Mouse (Mus musculus) heart, postnatal 14 days (tissue): ENCODE results near the gene Gpc5. TPM values are rescaled to one million over a fixed set of nuclear protein-coding genes. Genes with fewer than 3 reads are reported as not detected.
A peak's percentile ranks its signal among the peaks of the same experiment; 100 is the strongest.

Source experiments
- DNase-seq, 2 experiments: peaks; one replicate each; pipeline ENCODE4 v3.0.0; 2021 to 2022
- intact Hi-C: fragments of 180-260 bp; cut with DNase I; formaldehyde crosslinking; loops from one replicate; pipeline ENCODE4 v1.15.1; 2025
- total RNA-seq, 2 experiments: library from RNA; stranded (reverse); gene quantifications; 2 replicates each; pipeline ENCODE4 v1.2.3; 2021

The Gpc5 gene
- total RNA-seq, 2 experiments from 2014 or later = not detected

DNA sequence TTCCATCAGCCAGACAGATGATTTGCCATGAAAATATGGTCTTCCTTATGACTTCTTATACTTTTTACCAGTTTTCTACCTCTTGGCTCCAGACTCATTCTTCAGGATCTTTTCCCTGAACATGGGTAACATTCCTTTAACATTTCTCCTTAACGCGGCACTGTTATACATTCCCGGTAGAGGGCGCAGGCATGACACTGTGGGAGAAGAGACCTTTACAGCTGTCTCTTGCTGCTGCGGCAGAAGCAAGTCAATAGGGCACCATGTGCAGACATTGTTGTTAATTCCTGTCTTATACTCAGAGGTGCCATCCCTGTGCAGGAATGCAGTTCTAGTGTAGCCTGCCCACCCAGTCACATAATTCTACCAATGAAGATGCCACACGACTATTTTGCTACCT is 1115.0 kb downstream of the Gpc5 start:
- peak; percentile 8 to 39 for DNase-seq
- intact Hi-C loops = no loop called here

DNA sequence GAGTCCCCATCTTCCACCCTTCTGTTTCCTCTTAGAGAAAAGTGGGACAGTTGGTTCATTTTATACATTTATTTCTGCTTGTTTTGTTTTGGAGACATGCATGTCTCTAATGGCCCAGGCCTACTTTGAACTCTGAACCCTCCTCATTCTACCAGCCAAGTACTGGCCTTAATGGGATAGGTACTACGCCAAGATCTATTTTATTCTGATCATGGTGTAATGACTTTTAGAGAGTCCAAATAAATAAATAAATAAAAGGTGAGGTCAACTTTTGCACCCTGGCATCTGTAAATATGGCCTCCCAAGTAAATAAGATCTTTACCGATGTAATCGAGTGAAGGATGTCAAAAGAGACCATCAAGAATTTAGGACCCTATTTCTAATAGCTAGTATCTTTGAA is 1116.6 kb downstream of the Gpc5 start:
- DNase-seq = no peak

GRCm38 (mm10) chr14:116209045-116209444 is 1117.0 kb downstream of the Gpc5 start:
- DNase-seq = no peak
- intact Hi-C loops = no loop called here

More for the DNA sequence above, 1116.6 kb downstream of the Gpc5 start:
- intact Hi-C loops = no loop called here

- intact Hi-C loops = no loop called here
- DNase-seq = no peak
Measured at GRCm38 (mm10) chr14:116210304-116210703, 1118.3 kb downstream of the Gpc5 start.

DNA sequence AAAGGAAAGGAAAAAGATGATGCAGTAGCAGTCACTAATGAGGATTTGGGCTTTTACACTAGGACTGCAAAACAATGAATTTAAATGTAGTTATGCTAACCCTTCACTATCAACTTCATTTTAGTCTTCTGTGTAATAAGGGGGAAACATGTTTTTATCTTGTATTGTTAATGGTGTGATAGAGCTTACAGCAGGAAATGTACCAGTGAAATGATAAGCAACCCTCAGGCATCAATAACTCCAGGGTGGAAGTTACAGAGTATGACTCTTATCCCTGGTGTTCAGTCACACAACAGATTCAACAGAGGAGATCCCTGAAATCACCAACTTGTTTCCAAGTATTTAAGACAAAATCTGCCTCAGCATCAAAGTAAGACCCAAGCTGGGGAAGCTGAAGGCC is 1120.0 kb downstream of the Gpc5 start:
- DNase-seq = no peak
- intact Hi-C loops = no loop called here

DNA sequence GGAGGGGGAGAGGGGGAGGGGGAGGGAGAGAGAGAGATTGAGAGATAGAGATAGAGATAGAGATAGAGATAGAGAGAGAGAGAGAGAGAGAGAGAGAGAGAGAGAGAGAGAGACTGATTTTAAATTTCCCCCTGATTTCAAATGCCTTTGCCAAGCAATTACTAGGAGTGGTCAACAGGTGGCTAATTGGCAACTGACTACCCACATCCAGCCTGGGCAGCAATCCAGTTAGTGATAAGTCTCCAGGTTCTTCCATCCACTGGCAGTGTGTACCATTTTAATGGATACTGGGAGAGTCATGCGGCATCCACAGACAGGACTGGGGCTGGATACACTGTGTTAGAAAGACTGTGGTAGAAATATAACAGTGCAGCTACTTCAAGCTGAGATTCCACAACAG is 1166.1 kb downstream of the Gpc5 start:
- intact Hi-C loops = no loop called here

GRCm38 (mm10) chr14:116308541-116308940 is 1216.5 kb downstream of the Gpc5 start:
- DNase-seq = no peak
- intact Hi-C loops = no loop called here

More for the DNA sequence above, 1166.1 kb downstream of the Gpc5 start:
- DNase-seq = no peak

DNA sequence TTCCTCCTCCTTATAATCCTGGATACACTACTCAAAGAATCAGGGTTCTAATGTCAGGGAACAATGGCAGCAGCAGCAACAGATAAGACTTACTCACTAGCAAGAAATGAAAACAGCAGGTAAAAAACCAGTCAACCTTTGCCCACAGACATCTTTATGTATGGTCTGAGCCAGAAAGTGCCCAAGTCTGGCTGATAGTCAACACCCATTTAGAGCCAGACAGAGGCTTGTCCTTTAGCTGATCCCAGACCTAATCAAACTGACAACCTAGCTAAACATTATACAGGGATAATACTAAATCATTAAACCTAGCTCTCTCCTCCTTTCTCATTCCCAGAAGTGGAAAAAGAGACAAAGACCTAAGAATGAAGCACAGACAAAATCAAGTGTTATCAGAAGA is 1225.5 kb downstream of the Gpc5 start:
- no peak for DNase-seq
- intact Hi-C loops = no loop called here

DNA sequence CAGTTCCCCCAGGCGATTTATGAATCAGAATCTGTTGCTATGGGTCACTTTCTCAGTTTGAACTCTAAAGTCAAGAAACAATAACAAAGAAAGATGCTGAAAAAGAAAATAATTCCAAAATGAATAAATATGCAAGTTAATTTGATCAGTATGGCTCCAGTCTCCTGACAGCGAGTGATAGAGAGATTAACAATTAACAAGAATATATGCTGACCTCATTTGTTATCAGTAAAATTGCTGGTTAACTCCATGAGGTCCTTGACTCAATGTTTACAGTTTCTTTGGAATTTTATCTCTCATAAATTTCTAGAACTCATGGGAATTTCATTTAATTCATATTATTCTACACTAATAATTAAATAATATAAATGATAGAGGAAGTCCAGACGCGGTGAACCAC is 1244.2 kb downstream of the Gpc5 start:
- DNase-seq = no peak
- intact Hi-C loops = no loop called here

GRCm38 (mm10) chr14:116338395-116338794 is 1246.4 kb downstream of the Gpc5 start:
- DNase-seq = no peak
- intact Hi-C loops = no loop called here

DNA sequence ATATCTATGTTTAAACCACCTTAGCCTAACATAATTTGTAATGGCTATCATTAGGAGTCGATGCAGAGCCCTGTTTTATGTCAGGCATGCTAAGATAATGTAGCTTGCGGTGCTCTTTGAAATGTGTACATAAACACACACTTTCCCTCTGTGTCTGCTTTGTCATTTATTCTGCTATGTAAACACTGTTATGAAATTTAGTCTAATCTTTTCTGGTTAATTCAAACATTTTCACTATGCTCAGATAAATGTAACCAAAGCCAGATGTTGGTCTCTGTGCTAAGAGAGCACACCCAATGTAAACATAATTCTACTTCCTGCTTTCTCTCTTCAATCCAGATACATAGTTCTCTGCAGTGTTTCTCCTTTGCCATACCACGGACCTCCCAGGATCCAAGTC is 1256.5 kb downstream of the Gpc5 start:
- intact Hi-C loops = no loop called here
- no peak for DNase-seq

GRCm38 (mm10) chr14:116384602-116385001 is 1292.6 kb downstream of the Gpc5 start:
- intact Hi-C loops = no loop called here
- DNase-seq = no peak

DNA sequence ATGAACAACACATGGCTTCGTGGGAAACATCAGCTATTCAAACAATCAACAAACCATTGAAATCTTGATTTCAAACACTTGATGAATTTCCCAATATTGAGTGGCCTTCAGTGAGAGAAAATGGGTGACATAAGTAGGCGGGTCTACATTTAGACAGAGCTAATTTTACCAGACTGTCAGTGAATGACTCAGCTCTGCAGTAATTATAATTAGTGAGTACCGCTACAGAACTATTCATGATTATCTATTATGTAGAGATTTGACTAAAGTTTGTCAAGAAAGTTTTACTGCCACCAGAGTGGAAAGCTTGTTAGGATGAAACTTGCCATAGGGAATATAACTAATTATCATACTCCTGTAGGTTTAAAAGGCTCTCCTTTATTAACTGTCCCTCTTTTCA is 1323.5 kb downstream of the Gpc5 start:
- intact Hi-C loops = no loop called here

GRCm38 (mm10) chr14:116448219-116448618 is 1356.2 kb downstream of the Gpc5 start:
- intact Hi-C loops = no loop called here
- no peak for DNase-seq

More for the DNA sequence above, 1323.5 kb downstream of the Gpc5 start:
- DNase-seq = no peak

DNA sequence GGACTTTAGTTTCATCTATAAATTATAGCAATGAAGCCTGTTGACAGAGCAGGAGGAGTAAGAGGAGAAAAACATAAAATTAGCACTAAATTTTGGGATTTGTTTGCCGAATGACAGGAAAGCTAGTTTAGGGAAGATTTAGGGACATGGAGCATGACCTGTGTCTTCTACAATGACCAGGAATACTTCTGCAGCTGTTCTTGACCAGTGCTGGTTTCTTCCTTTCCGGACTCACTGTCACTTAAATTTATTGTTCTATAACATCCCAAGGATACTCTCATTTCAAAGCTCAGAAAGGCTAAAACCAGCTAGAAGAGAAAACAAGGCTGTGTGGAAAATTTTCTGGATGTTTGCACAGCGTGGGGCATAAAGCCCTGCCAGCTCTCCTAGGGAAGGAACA is 1361.3 kb downstream of the Gpc5 start:
- DNase-seq = no peak
- intact Hi-C loops = no loop called here

DNA sequence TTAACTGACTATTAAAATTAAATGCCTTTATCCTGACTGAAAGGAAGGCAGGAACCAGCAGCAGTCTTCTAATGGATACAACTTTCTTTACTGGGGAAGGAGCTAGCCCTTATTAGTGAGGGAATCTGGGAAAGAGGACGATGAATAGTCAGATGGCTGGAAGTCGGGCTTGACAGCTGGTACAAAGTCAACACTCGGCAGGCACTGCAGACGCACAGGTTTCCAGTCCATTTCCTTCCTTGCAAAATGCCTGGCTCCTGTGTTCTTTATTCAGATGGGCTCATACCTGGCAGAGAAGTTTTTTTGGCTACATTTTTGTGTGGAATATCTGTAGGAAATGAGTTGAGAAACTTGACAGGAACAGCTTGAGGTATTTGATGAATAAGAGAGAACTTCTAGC is 1364.2 kb downstream of the Gpc5 start:
- intact Hi-C loops = no loop called here
- DNase-seq = no peak

DNA sequence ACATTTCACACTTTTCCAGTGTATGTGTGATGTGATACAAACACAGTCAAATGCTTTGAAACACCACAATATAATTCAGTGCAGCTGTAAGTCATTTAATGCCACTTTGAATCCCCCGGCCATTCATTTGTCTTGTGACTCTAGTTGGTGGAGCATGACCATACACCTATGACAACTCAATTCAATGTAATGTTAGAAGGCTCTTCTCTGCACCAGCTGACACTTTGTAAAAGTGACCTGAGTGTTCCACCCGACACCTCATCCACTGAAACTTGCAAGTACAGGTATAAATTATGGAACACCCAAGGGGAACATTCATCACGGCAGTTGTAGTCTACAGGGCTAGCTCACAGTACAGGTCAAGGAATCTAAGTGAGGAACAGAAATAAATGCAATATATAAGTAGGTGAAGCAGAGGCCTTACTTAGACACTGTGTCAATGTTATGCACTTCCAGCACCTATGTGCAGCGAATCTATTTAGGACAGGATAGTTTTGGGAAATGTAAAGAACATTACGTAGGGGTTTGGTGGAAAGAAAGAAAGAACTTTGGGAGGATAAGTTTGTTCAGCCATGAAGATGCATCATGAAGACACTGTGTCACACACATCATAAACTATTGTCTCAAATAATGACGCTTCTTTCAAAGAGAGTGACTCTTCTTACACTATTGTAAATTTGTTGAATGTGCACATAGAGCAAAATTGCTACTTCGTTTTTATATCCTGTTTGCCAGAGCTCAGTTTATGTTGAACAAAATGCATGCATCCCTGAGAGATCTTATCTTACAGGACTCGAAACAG is 1381.6 kb downstream of the Gpc5 start:
- intact Hi-C loops = no loop called here
- no peak for DNase-seq

- no peak for DNase-seq
- intact Hi-C loops = no loop called here
Measured at GRCm38 (mm10) chr14:116494285-116494850, 1402.4 kb downstream of the Gpc5 start.

DNA sequence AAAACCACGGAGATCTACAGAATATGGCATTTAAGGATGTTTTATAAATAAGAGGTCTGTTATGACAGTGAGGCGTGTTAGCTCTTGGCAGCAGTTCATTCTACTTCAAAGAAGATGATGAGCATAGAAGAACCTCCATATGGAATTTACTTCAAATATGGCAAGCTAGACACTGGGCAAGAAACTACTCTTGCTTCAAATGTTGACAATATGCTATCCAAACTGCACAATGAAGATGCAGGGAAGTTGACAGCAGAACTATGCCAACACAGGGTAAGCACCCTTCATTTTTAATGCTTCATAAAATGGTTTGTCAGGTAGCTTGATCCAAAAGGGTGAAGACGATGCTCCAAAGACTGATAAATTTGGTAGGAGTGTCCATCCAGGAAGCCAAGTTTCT is 1446.2 kb downstream of the Gpc5 start:
- intact Hi-C loops = no loop called here
- no peak for DNase-seq

DNA sequence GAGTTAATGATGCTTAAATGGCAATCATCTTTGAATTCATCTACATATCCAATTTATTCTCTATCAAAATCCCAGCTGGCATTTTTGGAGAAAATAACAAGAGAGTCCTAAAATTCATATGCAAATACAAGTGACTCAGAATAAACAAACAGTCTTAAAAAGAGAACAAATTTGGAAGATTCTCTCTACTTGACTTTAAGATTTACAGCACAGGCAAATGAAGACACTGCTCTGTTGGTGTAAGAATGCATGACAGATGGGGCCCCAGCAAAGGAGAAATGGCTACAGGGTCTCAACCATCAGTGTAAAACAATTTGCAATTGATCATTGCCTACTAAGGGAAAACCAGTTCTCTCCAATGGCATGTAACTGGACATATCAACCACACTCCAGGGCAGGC is 1451.7 kb downstream of the Gpc5 start:
- intact Hi-C loops = no loop called here
- no peak for DNase-seq

DNA sequence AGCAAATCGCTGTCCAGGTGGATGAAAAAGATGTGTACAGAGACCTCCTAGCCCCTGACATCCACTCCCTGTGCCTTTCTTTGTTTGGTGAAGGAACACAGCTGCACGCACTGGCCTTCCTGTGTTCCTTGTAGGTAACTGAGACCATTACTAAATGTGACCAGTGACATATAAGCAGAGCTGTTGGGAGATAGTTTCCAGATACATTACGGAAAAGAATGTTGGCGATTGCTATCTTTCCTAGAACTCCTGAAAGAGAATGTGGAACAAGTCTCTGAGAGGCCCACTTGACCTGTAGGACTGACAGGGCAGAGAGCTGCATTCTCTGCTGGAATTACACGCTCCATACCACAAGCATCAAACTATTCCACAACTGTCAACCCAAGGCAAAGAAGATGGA is 1459.4 kb downstream of the Gpc5 start:
- no peak for DNase-seq
- intact Hi-C loops = no loop called here

- intact Hi-C loops = no loop called here
- DNase-seq = no peak
Measured at GRCm38 (mm10) chr14:116553316-116553715, 1461.3 kb downstream of the Gpc5 start.
